Mouse (Mus musculus) CD4-positive, CD25-positive, alpha-beta regulatory T cell, adult 4 months (primary cell): ENCODE data around the gene Tanc1. TPM values are rescaled to one million over a fixed set of nuclear protein-coding genes. Genes with fewer than 3 reads are reported as not detected.
A peak's percentile ranks its signal among the peaks of the same experiment; 100 is the strongest.

Source experiments
- ATAC-seq: one replicate; pipeline ENCODE4 v1.8.0; 2017
- polyA plus RNA-seq, 2 experiments: library from polyadenylated mRNA; unstranded; fragments of 100-300 nt; shearing (Covaris generic); gene quantifications; one replicate each; pipeline ENCODE4 v1.2.1; 2017

Gene Tanc1
- polyA plus RNA-seq, 2 experiments from 2014 or later, result 13.7 to 15.2 TPM

DNA sequence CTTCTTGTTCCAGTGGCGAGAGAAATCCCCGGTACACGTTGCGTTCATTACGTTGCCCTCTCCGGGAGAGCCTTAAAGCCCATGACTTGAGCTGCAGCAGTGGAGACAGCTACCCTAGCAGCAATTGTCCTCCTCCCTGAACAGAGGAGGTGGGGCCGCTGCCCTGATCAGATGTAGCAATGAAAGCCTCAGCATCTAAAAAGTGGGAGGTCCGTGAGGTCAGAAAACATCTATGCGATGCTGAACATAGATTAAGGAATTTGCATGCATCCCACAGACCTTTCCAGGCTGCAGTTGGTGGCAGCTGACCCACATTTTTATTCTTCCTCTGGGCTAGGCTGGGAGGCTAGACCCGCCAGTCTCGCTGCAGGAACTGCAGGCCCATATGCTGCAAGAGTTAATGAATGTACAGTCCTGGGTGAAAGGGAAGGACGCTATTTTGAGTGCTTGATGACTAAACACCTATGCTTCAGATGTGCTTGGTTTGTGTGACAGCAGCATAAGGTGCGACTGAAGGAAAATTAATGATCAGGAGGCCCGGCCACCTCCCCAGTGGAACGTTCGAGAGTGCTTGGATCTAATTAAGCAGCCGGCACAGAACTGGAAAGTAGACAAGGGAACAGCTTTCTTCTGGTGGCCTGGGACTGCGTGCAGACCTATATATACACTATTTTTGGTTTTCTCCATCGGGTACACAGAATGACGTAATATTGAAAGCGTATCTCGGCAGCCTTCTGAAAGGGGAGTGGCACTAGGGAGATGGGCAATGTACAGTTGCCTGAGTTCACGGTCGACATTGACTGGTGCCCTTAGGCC is 107.0 kb downstream of the Tanc1 start:
- ATAC-seq, result no peak

DNA sequence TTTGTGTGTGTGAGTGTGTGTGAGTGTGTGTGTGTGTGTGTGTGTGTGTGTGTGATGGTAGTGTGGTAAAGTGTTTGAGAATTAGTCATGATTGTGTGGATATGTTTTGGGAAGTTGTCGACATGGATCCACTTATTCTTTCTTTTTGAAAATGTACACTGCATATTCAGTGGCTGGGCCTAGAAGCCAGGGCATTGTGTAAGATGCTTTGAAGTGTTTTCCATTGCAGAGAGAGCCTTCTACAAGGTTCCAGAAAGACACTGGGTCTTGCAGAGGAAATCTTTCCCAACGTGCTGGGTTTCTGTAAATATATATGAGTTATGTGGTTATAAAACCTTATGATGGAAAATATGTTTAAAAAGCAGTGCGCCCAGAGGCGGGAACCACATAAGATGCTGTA is 108.0 kb downstream of the Tanc1 start:
- no peak for ATAC-seq

GRCm38 (mm10) chr2:59721119-59721518 is 109.3 kb downstream of the Tanc1 start:
- no peak for ATAC-seq

- no peak for ATAC-seq
Measured at GRCm38 (mm10) chr2:59721758-59722157, 109.9 kb downstream of the Tanc1 start.

DNA sequence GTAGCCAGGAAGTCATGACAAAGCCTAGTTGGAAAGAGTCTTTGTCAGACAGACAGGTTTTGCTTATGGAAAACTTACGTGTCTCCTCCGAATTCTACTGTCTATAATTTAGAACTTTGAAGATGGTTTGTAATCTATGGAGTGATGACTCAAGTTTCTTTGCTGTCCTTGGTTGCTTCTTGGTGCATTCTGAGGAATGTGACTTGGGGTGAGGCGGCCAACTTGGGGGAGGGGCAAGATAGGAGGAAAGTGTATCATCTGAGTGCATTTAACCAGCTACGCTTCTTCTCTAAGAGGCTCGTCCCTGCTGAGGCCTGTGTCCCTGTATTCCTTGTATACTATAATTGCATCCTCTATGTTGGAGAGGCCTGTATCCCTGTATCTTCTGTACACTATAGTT is 111.5 kb downstream of the Tanc1 start:
- ATAC-seq, result no peak

DNA sequence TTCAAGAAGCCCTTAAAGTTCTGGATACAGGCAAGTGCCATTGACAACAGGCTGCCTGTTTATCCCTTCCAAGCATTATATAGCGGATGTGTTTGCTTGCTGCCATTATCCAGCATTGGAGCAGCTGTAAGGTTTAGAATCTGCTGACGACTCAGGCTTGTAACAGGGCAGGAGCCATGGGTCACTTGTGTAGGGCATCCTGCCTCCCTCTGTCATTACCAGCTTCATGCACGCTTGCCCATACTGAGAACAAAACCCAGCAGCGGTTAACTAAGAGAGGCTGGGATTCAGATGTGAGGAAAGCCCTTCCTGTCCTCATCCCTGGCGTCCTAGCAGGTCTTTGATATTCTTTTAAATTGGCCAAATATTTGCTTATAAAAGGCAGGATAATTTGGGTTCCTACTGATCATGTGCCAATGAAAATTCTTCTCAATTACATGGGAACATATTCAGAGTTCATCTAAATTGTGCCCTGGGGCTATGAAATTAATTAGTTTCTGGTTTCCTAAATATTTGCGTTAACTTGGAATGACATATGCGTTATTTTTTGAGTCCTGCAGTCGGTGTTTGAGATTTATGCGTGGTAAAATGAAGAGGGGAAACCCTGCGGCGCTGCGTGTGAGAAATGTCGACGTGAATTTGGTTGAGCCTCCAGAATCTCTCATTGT is 113.8 kb downstream of the Tanc1 start:
- no peak for ATAC-seq

GRCm38 (mm10) chr2:59731831-59732230 is 120.0 kb downstream of the Tanc1 start:
- ATAC-seq, result no peak

DNA sequence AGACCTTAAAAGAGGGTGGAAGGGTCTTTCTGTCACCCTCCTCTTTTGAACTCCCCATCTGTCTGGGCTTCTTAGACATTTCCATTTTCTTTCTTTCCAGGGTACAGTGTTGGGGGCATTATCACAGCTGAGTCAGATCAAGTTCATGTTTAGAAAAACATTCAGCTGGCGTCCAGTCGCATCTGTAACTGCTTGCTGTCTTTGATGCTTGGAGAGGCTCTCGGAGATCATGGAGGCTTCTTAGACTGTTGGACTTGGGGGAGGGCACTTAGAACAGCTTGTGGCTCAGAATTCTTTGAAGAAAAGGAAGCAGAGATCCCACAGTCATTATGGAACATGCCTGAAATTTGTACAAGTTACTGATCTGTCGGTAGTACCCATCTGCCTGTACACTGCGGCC is 121.6 kb downstream of the Tanc1 start:
- ATAC-seq, result no peak

- no peak for ATAC-seq
Measured at GRCm38 (mm10) chr2:59736401-59736898, 124.6 kb downstream of the Tanc1 start.

- ATAC-seq, result no peak
Measured at GRCm38 (mm10) chr2:59737368-59737767, 125.5 kb downstream of the Tanc1 start.

GRCm38 (mm10) chr2:59738356-59738755 is 126.5 kb downstream of the Tanc1 start:
- no peak for ATAC-seq

DNA sequence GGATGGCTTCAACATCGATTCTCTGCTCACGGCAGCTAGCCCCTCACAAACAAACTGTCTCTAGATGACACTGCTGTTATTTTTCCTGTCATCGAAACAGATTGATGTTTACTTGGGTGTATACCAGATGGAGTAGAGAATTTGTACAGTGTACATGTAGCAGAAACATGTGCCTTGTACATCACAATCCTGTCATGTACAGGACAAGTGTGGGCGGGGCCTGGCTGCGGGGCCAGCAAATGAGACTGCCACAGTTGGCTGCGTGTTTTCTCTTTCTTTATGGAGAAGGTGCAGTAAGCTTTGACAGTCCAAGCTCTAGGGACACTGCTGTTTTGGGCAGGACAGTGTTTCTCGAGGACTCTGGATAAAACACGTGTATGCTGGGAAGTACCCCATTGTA is 127.2 kb downstream of the Tanc1 start:
- ATAC-seq, result no peak

DNA sequence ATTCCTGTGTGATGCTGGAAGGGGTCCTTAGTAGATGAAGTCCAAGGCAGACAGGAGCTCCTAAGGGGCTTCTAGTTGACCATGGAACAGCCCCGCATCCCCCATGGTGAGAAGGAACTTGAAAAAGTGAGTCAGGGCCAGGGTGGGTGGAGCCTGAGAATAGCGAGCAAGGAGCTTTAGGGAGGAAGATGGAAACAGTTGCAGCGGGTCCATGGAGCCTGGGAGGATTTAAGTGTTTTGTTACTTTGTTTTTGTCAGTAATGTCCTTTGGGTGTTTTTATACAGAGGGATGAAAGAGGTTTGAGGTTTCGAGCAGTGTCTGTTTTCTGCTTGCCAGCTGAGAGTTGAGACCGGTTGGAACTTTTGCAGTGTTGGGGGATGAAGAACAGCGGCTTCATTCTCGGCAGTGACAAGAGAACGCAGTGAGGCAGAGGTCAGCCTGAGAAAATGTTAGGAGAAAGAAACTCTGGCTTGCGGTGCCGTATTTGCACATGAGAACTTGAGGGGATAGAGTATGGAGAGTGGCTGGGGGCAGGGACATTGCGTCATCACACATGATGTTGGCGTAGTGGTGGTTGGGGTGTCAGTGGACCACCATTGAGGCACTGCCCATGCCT is 130.8 kb downstream of the Tanc1 start:
- ATAC-seq, result no peak

DNA sequence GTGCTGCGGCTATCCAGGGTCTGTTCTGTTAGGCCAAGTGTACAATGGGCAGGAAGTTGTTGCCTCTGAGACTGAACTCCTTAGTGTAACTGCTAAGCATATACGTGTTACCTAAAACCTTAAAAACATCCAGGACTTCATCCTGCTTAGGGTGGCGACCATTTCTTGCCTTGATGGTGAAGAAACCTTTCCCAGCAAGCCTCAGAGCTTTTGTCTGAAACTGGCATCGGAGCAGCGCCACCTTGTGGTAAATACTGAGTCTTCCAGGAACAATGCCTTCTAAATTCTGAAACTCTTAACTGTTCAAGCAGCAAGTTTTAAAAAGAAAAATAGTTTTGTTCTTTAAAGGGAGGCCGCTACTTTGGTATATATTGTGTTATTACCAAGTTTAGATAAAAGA is 133.6 kb downstream of the Tanc1 start:
- peak; percentile 34 for ATAC-seq

- no peak for ATAC-seq
Measured at GRCm38 (mm10) chr2:59746070-59746469, 134.2 kb downstream of the Tanc1 start.

- ATAC-seq, result no peak
Measured at GRCm38 (mm10) chr2:59747757-59748156, 135.9 kb downstream of the Tanc1 start.

GRCm38 (mm10) chr2:59749371-59749770 is 137.5 kb downstream of the Tanc1 start:
- no peak for ATAC-seq

DNA sequence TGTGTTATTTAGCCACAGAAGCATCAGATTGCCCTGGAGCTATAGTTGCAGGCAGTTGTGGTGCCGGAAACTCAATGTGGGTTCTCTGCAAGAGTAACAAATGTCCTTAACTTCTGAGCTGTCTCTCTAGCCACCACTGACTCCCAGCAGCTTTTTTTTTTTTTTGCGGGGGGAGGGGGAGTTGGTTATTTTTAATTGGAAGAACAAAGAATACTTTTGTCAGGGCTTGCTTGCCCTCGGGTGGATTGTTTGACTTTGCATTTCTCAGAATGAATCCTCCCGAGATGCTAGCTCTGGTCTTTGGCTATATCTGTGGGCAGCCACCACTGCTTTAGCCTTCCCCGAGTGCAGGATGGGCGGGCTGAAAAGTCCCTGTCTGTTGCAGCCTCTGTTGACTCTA is 139.3 kb downstream of the Tanc1 start:
- ATAC-seq, result no peak

DNA sequence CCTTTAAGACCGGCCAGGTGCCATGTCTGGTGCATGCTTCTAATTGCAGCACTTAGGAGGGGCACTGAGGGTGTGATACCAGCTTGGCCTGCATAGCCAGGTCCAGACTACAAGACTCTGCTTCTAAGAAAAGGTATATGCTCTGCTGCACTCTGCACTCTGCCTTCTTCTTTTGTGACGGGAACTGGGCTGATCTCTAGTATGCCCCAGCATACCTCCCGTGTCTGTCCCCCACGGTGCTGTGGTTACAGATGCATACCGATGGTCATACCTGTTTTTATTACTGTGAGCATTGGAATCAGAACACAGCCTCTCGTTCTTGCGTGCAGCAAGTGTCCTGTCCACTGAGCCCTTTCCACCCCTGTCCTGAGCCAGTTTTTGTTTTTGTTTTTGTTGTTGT is 140.3 kb downstream of the Tanc1 start:
- no peak for ATAC-seq

DNA sequence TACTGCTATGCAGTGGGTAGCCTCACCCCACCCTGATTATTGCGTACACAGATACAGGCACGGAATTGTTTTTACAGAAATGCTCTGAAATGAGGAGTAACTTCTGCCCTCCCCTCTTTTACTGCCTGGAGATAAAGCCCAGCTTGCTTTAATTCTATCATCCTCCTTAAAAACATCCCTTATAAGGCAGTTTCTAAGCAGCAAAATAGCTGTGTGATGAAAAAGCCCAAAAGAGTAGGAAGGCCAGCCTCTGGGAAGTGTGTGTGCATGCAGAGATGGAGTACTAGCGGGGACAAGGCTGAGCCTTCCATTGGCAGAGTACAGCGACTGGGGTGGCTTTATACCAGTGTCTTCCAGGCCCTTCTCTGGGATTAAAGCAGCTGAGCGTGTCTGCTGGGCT is 140.9 kb downstream of the Tanc1 start:
- ATAC-seq, result no peak

DNA sequence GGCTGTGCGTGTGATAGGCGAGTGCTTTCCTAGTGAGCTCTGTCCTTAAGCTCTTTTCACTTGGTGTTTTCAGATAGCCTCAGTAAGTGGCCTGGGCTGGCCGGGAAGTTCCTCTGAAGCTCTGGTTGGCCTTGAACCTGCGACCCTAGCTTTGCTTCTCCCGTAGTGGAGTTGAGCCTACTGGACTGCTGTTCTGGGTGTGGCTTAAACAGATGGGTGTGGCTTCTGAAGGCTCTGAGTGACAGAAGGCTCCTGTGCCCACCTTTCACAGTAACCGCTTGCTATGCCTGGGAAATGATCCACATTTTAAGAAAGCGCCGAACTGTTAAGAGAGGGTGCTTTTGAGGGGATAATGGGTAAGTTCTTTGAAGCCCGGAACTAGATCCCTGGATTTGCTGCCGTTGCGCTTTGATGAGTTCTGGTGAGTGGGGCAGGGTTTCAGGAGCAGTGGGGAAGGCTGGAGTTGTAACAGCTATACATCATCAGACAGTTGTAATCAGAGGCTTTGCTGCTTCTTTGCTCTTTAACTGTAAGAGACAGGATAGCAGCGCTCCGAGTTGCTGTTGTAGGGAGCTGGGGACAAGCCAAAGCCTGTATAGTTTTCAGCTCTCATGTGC is 144.4 kb downstream of the Tanc1 start:
- no peak for ATAC-seq

DNA sequence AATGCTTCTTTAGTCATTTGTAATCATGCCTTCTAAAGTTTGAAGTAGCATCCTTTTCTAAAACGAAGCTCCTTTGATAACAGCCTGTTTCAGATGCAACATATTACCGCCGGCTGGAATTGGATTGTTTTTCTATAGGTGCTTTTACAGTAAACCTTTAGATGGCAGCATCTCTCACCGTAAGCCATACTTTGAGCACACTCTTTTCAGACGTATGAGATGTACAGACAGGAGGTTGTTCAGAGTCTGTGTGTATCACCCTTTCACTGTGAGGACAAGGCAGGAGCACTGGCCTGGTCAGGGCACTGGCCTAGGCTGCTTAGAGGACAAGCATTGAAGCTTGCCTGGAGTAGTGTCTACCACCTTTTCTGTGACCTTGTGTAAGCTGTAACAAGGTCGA is 145.2 kb downstream of the Tanc1 start:
- ATAC-seq, result no peak
